Mouse (Mus musculus): Measurements from ENCODE around the gene Rgs7. TPM values are rescaled to one million over a fixed set of nuclear protein-coding genes. Genes with fewer than 3 reads are reported as not detected.

The Rgs7 gene
- polyA plus RNA-seq, 1 experiment from 2014 or later, result 15.0 TPM

- H3K27me3 ChIP-seq (ENCODE audit: control insufficient read depth, insufficient read depth, low read length), result no peaks in the 10 kb centered on the region
- 81% methylated on average over 4 of the region's 4 CpGs for WGBS
- no peaks in the 10 kb centered on the region for H3K4me1 ChIP-seq (ENCODE audit: control insufficient read depth, insufficient read depth, low read length)
- H3K4me2 ChIP-seq (ENCODE audit: low read depth), result no peak overlapping the region
- ATAC-seq (ENCODE audit: insufficient read depth, low FRiP score, low TSS enrichment), result no peak
- H3K9me3 ChIP-seq (ENCODE audit: control insufficient read depth, low read length), result no peaks in the 10 kb centered on the region
- H3K36me3 ChIP-seq (ENCODE audit: control insufficient read depth, insufficient read depth, low read length), result no peaks in the 10 kb centered on the region
- H3K27ac ChIP-seq (ENCODE audit: low read depth, low read length), result no peak overlapping the region
- DNase-seq (ENCODE audit: low spot score), result no peak
- H3K9ac ChIP-seq (ENCODE audit: low read length), result no peak overlapping the region
- no peak overlapping the region for H3K4me3 ChIP-seq (ENCODE audit: low read depth, low read length)
Measured at GRCm38 (mm10) chr1:175069758-175070290, 422.5 kb downstream of the Rgs7 start.

GRCm38 (mm10) chr1:175049121-175049520 is 443.2 kb downstream of the Rgs7 start:
- Histone ChIP-seq H3K9ac (ENCODE audit: low read length) (no peak overlapping the region), H3K36me3 (ENCODE audit: control insufficient read depth, insufficient read depth, low read length) (no peaks in the 10 kb centered on the region), H3K4me2 (ENCODE audit: low read depth) (no peak overlapping the region), H3K9me3 (ENCODE audit: control insufficient read depth, low read length) (no peaks in the 10 kb centered on the region), H3K4me1 (ENCODE audit: control insufficient read depth, insufficient read depth, low read length) (no peaks in the 10 kb centered on the region), H3K27me3 (ENCODE audit: control insufficient read depth, insufficient read depth, low read length) (no peaks in the 10 kb centered on the region), H3K27ac (ENCODE audit: low read depth, low read length) (no peak overlapping the region), H3K4me3 (ENCODE audit: low read depth, low read length) (no peak overlapping the region)
- DNase-seq (ENCODE audit: low spot score) (no peak), ATAC-seq (ENCODE audit: insufficient read depth, low FRiP score, low TSS enrichment) (no peak)
- WGBS, result 89% methylated on average over 6 of the region's 6 CpGs

GRCm38 (mm10) chr1:175041167-175041817 is 451.0 kb downstream of the Rgs7 start:
- ATAC-seq (ENCODE audit: insufficient read depth, low FRiP score, low TSS enrichment), result peak; percentile 58; the same call in 1 of the 2 replicates
- no peak overlapping the region for H3K9ac ChIP-seq (ENCODE audit: low read length)
- H3K9me3 ChIP-seq (ENCODE audit: control insufficient read depth, low read length), result no peaks in the 10 kb centered on the region
- H3K4me3 ChIP-seq (ENCODE audit: low read depth, low read length), result no peak overlapping the region
- 68% methylated on average over 4 of the region's 4 CpGs for WGBS
- H3K36me3 ChIP-seq (ENCODE audit: control insufficient read depth, insufficient read depth, low read length), result no peaks in the 10 kb centered on the region
- no peak overlapping the region for H3K4me2 ChIP-seq (ENCODE audit: low read depth)
- DNase-seq (ENCODE audit: low spot score), result peak; percentile 39
- H3K4me1 ChIP-seq (ENCODE audit: control insufficient read depth, insufficient read depth, low read length), result no peaks in the 10 kb centered on the region
- H3K27me3 ChIP-seq (ENCODE audit: control insufficient read depth, insufficient read depth, low read length), result no peaks in the 10 kb centered on the region
- H3K27ac ChIP-seq (ENCODE audit: low read depth, low read length), result no peak overlapping the region

- no peak overlapping the region for H3K4me2 ChIP-seq (ENCODE audit: low read depth)
- no peaks in the 10 kb centered on the region for H3K9me3 ChIP-seq (ENCODE audit: control insufficient read depth, low read length)
- H3K27me3 ChIP-seq (ENCODE audit: control insufficient read depth, insufficient read depth, low read length), result no peaks in the 10 kb centered on the region
- no peak overlapping the region for H3K27ac ChIP-seq (ENCODE audit: low read depth, low read length)
- H3K36me3 ChIP-seq (ENCODE audit: control insufficient read depth, insufficient read depth, low read length), result no peaks in the 10 kb centered on the region
- no peak for DNase-seq (ENCODE audit: low spot score)
- 0 out of 2 replicates have a peak, but pooled peaks have one; percentile 6 for ATAC-seq (ENCODE audit: insufficient read depth, low FRiP score, low TSS enrichment)
- H3K4me1 ChIP-seq (ENCODE audit: control insufficient read depth, insufficient read depth, low read length), result no peaks in the 10 kb centered on the region
- 92% methylated on average over 4 of the region's 4 CpGs for WGBS
- no peak overlapping the region for H3K9ac ChIP-seq (ENCODE audit: low read length)
- H3K4me3 ChIP-seq (ENCODE audit: low read depth, low read length), result no peak overlapping the region
Measured at GRCm38 (mm10) chr1:175040038-175040437, 452.3 kb downstream of the Rgs7 start.

DNA sequence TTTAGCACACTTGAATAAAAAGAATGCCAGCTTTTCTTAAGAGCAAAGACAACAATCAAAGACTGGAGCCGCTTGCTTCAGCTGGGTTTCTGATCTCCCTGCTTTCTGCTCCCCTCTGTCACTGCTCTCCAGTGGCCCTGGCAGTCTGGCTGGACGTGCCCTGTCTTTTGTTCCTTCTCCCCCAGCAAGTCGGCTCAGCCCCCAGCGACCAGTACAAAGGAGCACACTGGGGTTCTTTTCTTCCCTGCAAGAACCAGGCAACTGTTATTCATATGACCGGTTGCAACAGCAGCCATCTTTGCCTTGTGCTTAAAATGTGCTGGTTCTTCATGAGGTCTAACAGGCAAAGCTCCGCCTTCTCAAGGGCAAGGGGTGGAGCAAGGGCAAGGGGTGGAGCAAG is 452.7 kb downstream of the Rgs7 start:
- WGBS, result 31% methylated on average over 6 of the region's 6 CpGs
- H3K27ac ChIP-seq (ENCODE audit: low read depth, low read length), result no peak overlapping the region

GRCm38 (mm10) chr1:175035461-175035860 is 456.8 kb downstream of the Rgs7 start:
- no peak overlapping the region for H3K27ac ChIP-seq (ENCODE audit: low read depth, low read length)
- H3K9me3 ChIP-seq (ENCODE audit: control insufficient read depth, low read length), result no peaks in the 10 kb centered on the region
- ATAC-seq (ENCODE audit: insufficient read depth, low FRiP score, low TSS enrichment) (no peak), DNase-seq (ENCODE audit: low spot score) (no peak)
- H3K9ac ChIP-seq (ENCODE audit: low read length), result no peak overlapping the region
- no peaks in the 10 kb centered on the region for H3K36me3 ChIP-seq (ENCODE audit: control insufficient read depth, insufficient read depth, low read length)
- WGBS, result 62% methylated on average over 5 of the region's 5 CpGs
- no peaks in the 10 kb centered on the region; the same call in 1 of the 2 replicates for H3K4me1 ChIP-seq (ENCODE audit: control insufficient read depth, insufficient read depth, low read length)
- H3K27me3 ChIP-seq (ENCODE audit: control insufficient read depth, insufficient read depth, low read length), result no peaks in the 10 kb centered on the region
- no peak overlapping the region for H3K4me3 ChIP-seq (ENCODE audit: low read depth, low read length)
- H3K4me2 ChIP-seq (ENCODE audit: low read depth), result no peak overlapping the region

More for the DNA sequence above, 452.7 kb downstream of the Rgs7 start:
- Histone ChIP-seq H3K36me3 (ENCODE audit: control insufficient read depth, insufficient read depth, low read length) (no peaks in the 10 kb centered on the region), H3K4me3 (ENCODE audit: low read depth, low read length) (no peak overlapping the region), H3K27me3 (ENCODE audit: control insufficient read depth, insufficient read depth, low read length) (no peaks in the 10 kb centered on the region), H3K4me2 (ENCODE audit: low read depth) (no peak overlapping the region), H3K9me3 (ENCODE audit: control insufficient read depth, low read length) (no peaks in the 10 kb centered on the region), H3K4me1 (ENCODE audit: control insufficient read depth, insufficient read depth, low read length) (no peaks in the 10 kb centered on the region), H3K9ac (ENCODE audit: low read length) (no peak overlapping the region)
- DNase-seq (ENCODE audit: low spot score) (peak; percentile 28), ATAC-seq (ENCODE audit: insufficient read depth, low FRiP score, low TSS enrichment) (peak; percentile 46; the same call in 1 of the 2 replicates)

DNA sequence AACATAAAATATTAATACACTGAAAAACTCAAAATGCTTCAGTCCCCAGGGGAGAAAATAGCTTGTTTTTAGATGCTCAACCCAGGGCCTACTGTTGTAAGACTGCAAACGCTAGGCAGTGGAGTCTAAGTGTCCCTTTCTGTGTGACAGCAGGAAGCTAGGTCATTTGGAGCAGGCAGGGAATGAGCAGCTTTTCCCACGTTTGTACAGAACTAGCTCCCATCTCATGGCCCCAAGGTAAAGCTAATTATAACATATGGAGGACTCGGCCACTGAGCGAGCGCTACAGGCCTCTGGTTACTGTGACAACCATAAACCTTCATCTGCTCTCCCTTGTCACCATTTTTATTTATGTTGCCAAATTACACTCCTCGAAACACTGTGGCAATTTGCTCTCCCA is 460.3 kb downstream of the Rgs7 start:
- peak; percentile 14 for DNase-seq (ENCODE audit: low spot score)
- H3K27me3 ChIP-seq (ENCODE audit: control insufficient read depth, insufficient read depth, low read length), result no peaks in the 10 kb centered on the region
- 36% methylated on average over 6 of the region's 6 CpGs for WGBS
- H3K4me3 ChIP-seq (ENCODE audit: low read depth, low read length), result no peak overlapping the region
- no peaks in the 10 kb centered on the region for H3K9me3 ChIP-seq (ENCODE audit: control insufficient read depth, low read length)
- H3K4me1 ChIP-seq (ENCODE audit: control insufficient read depth, insufficient read depth, low read length), result peaks cover 5% of the 10 kb centered on the region; the same call in 1 of the 2 replicates
- no peaks in the 10 kb centered on the region for H3K36me3 ChIP-seq (ENCODE audit: control insufficient read depth, insufficient read depth, low read length)
- H3K4me2 ChIP-seq (ENCODE audit: low read depth), result no peak overlapping the region
- H3K9ac ChIP-seq (ENCODE audit: low read length), result no peak overlapping the region
- H3K27ac ChIP-seq (ENCODE audit: low read depth, low read length), result no peak overlapping the region
- 0 out of 2 replicates have a peak, but pooled peaks have one; percentile 8 for ATAC-seq (ENCODE audit: insufficient read depth, low FRiP score, low TSS enrichment)

- 6% methylated on average over 9 of the region's 9 CpGs for WGBS
- H3K4me1 ChIP-seq (ENCODE audit: control insufficient read depth, insufficient read depth, low read length), result peaks cover 5% of the 10 kb centered on the region; the same call in 1 of the 2 replicates
- H3K4me3 ChIP-seq (ENCODE audit: low read depth, low read length), result no peak overlapping the region
- 0 out of 2 replicates have a peak overlapping the region, but pooled peaks have one; percentile 19 for H3K4me2 ChIP-seq (ENCODE audit: low read depth)
- H3K27ac ChIP-seq (ENCODE audit: low read depth, low read length), result peak overlapping the region; percentile 67
- ATAC-seq (ENCODE audit: insufficient read depth, low FRiP score, low TSS enrichment) (peak; percentile 72), DNase-seq (ENCODE audit: low spot score) (peak; percentile 62)
- H3K36me3 ChIP-seq (ENCODE audit: control insufficient read depth, insufficient read depth, low read length), result no peaks in the 10 kb centered on the region
- no peaks in the 10 kb centered on the region for H3K9me3 ChIP-seq (ENCODE audit: control insufficient read depth, low read length)
- H3K27me3 ChIP-seq (ENCODE audit: control insufficient read depth, insufficient read depth, low read length), result no peaks in the 10 kb centered on the region
- H3K9ac ChIP-seq (ENCODE audit: low read length), result peak overlapping the region; percentile 32
Measured at GRCm38 (mm10) chr1:175028716-175029204, 463.5 kb downstream of the Rgs7 start.

Measured in neural tube, embryonic 11.5 days (tissue).